22 mouse cellular contexts compared by ENCODE assay signal in genomic region chr1:151723771-151724170, GRCm38 (mm10). TPM values are rescaled to one million over a fixed set of nuclear protein-coding genes. Genes with fewer than 3 reads are reported as not detected.
DNase-seq lines count a peak whose midpoint lies in the region; ATAC-seq and TF ChIP-seq lines count a peak whose summit lies in the region.
"Had no signal": no experiment of that assay in that cellular context is flagged by ENCODE, and none has a peak within 500 bp of the region (broad histone marks: within the 10 kb centered on the region; RNA-seq: fewer than 3 reads in every experiment).

No protein-coding gene starts in this region.

- no peak overlapping the region for H3K4me2 ChIP-seq in heart, embryonic 12.5 days
- H3K4me2 ChIP-seq: embryonic facial prominence, embryonic 13.5 days; embryonic facial prominence, embryonic 15.5 days; forebrain, embryonic 12.5 days had no signal

- peak; percentile 55 for DNase-seq in adrenal gland, adult 2 months
- no peak for DNase-seq in adrenal gland, adult 18-20 months (ENCODE audit: low spot score in 2 of 2)
- DNase-seq in spleen, adult 2 months (ENCODE audit: low read depth in 1 of 2, low spot score in 2 of 2): no peak
- DNase-seq in spleen, postnatal 4 days (ENCODE audit: low spot score in 2 of 2): no peak
- peak; percentile 29 for DNase-seq in adrenal gland, postnatal 25 days
- no peak for DNase-seq in layer of hippocampus, adult 9-10 months (ENCODE audit: low spot score)
- DNase-seq: cerebellum, adult 11 months; cerebellum, adult 18-20 months; cerebellum, adult 8-10 months; cerebellum, adult 9-11 months; cerebellum, postnatal 14 days; cerebellum, postnatal 36 days; embryo, embryonic 11 days had no signal

- WGBS in spleen, adult 2 months: 82% methylated on average over 4 of the region's 4 CpGs
- 81% methylated on average over 4 of the region's 4 CpGs for WGBS in bone marrow, adult 2 months
- WGBS in heart, embryonic 12.5 days: 84% methylated on average over 4 of the region's 4 CpGs

- no peak overlapping the region for H3K4me3 ChIP-seq in spleen, adult 2 months (ENCODE audit: extremely low read depth, insufficient read depth, insufficient read length)
- no peak overlapping the region for H3K4me3 ChIP-seq in bone marrow, adult 2 months (replicated peaks; ENCODE audit: control insufficient read depth, low read depth, low read length)
- H3K4me3 ChIP-seq in heart, embryonic 12.5 days: no peak overlapping the region
- H3K4me3 ChIP-seq: embryonic facial prominence, embryonic 13.5 days; embryonic facial prominence, embryonic 15.5 days; erythroblast, embryonic 14.5 days; forebrain, embryonic 10.5 days; forebrain, embryonic 12.5 days had no signal

- 0 out of 2 replicates have a peak overlapping the region, but pooled peaks have one; percentile 32 for H3K27ac ChIP-seq in spleen, adult 2 months (ENCODE audit: insufficient read depth, low read length)
- peak overlapping the region; percentile 39 for H3K27ac ChIP-seq in bone marrow, adult 2 months (ENCODE audit: control insufficient read depth, insufficient read depth, low read depth, low read length, poor library complexity)
- no peak overlapping the region for H3K27ac ChIP-seq in heart, embryonic 12.5 days (ENCODE audit: poor library complexity, severe bottlenecking)
- H3K27ac ChIP-seq: embryonic facial prominence, embryonic 13.5 days; embryonic facial prominence, embryonic 15.5 days; forebrain, embryonic 10.5 days; forebrain, embryonic 12.5 days had no signal

- TF ChIP-seq CTCF in spleen, adult 2 months (IDR thresholded peaks at IDR 0.05; ENCODE audit: extremely low read depth, insufficient read depth, insufficient read length, insufficient replicate concordance): no peak
- no peak for TF ChIP-seq CTCF in bone marrow, adult 2 months (IDR thresholded peaks at IDR 0.05; ENCODE audit: control insufficient read depth, insufficient read depth, low read length)

- H3K4me1 ChIP-seq in spleen, adult 2 months (ENCODE audit: control insufficient read depth, insufficient read depth, insufficient read length): no peaks in the 10 kb centered on the region
- H3K4me1 ChIP-seq in bone marrow, adult 2 months (ENCODE audit: control insufficient read depth, insufficient read depth, low read length): no peaks in the 10 kb centered on the region; the same call in 1 of the 2 replicates
- no peaks in the 10 kb centered on the region for H3K4me1 ChIP-seq in heart, embryonic 12.5 days (replicated peaks)
- H3K4me1 ChIP-seq: embryonic facial prominence, embryonic 13.5 days; embryonic facial prominence, embryonic 15.5 days; forebrain, embryonic 10.5 days; forebrain, embryonic 12.5 days had no signal

- no peaks in the 10 kb centered on the region for H3K36me3 ChIP-seq in spleen, adult 2 months (ENCODE audit: control insufficient read depth, insufficient read depth, low read length)
- H3K36me3 ChIP-seq in heart, embryonic 12.5 days: no peaks in the 10 kb centered on the region
- H3K36me3 ChIP-seq: embryonic facial prominence, embryonic 13.5 days; embryonic facial prominence, embryonic 15.5 days; forebrain, embryonic 10.5 days; forebrain, embryonic 12.5 days had no signal

- TF ChIP-seq POLR2A in spleen, adult 2 months (IDR thresholded peaks at IDR 0.05; ENCODE audit: low read depth, low read length): no peak
- TF ChIP-seq POLR2A in bone marrow, adult 2 months (IDR thresholded peaks at IDR 0.05; ENCODE audit: borderline replicate concordance, control insufficient read depth, low read depth, low read length): no peak

- ATAC-seq in heart, embryonic 12.5 days (ENCODE audit: insufficient number of reproducible peaks, low FRiP score): no peak
- ATAC-seq: forebrain, embryonic 14.5 days; forebrain, embryonic 16.5 days had no signal

- no peaks in the 10 kb centered on the region for H3K27me3 ChIP-seq in spleen, adult 2 months (ENCODE audit: control insufficient read depth, insufficient read depth, low read length)
- no peaks in the 10 kb centered on the region for H3K27me3 ChIP-seq in heart, embryonic 12.5 days (replicated peaks)
- H3K27me3 ChIP-seq: embryonic facial prominence, embryonic 13.5 days; embryonic facial prominence, embryonic 15.5 days; forebrain, embryonic 12.5 days had no signal

- no peaks in the 10 kb centered on the region for H3K9me3 ChIP-seq in heart, embryonic 12.5 days (replicated peaks)
- H3K9me3 ChIP-seq: embryonic facial prominence, embryonic 13.5 days; embryonic facial prominence, embryonic 15.5 days; forebrain, embryonic 10.5 days; forebrain, embryonic 12.5 days had no signal

- no peak overlapping the region for H3K9ac ChIP-seq in heart, embryonic 12.5 days
- H3K9ac ChIP-seq: embryonic facial prominence, embryonic 13.5 days; embryonic facial prominence, embryonic 15.5 days; forebrain, embryonic 12.5 days had no signal

RNA-seq across cellular contexts. Expression of gene Edem3, which starts 31.4 kb away (rescaled TPM):
- total RNA-seq in adrenal gland, adult 2 months (2021): 100 to 1,000 TPM in 1 of 2 experiments, 10 to 100 TPM in 1; 77.7 to 112 TPM
- 12.7 and 17.0 TPM in 2 replicates for polyA plus RNA-seq in adrenal gland, adult 2 months (2012; rRNA removed)
- total RNA-seq in adrenal gland, adult 18-20 months (2021): 100 to 1,000 TPM in 1 of 2 experiments, 10 to 100 TPM in 1; 57.6 to 146 TPM
- polyA plus RNA-seq in spleen, adult 2 months (2012; rRNA removed): 2.8 and 5.0 TPM in 2 replicates
- 129 and 132 TPM in 2 replicates for total RNA-seq in adrenal gland, postnatal 25 days (2021)
- 4.0 and 8.6 TPM in 2 replicates for polyA plus RNA-seq in bone marrow, adult 2 months (2011; ENCODE audit: insufficient read depth, insufficient read length, low replicate concordance, missing spikeins)
- 25.0 and 25.8 TPM in 2 replicates for polyA plus RNA-seq in heart, embryonic 12.5 days (2016; fragmentation: Nextera tagmentation; extraction: Ambion mirVana)

Comparison
In these comparisons a context has a peak if more than half of its experiments do, and no peak if none do; other contexts are left out.
1. DNase-seq: peak in adrenal gland, adult 2 months (single experiment) and adrenal gland, postnatal 25 days (single experiment); none in adrenal gland, adult 18-20 months (0 of 2), spleen, adult 2 months (0 of 2), spleen, postnatal 4 days (0 of 2) and layer of hippocampus, adult 9-10 months (single experiment).